Mouse (Mus musculus): ENCODE measurements at regions not wholly inside any gene's neighbourhood (a gene's known extent, or its start where the extent isn't known, plus 50 kb on each side); places are given as distances from the start of the nearest gene placed in this dataset.

GRCm38 (mm10) chr16:82133955-82134665, 694.1 kb upstream of the Gm21833 start:
- DNase-seq (ENCODE audit: low spot score) = peak; percentile 16

GRCm38 (mm10) chr16:82135255-82135654, 692.9 kb upstream of the Gm21833 start:
- DNase-seq (ENCODE audit: low spot score) = no peak

GRCm38 (mm10) chr16:82182797-82183196, 645.4 kb upstream of the Gm21833 start:
- no peak for DNase-seq (ENCODE audit: low spot score)

GRCm38 (mm10) chr16:82232916-82233315, 595.3 kb upstream of the Gm21833 start:
- no peak for DNase-seq (ENCODE audit: low spot score)

- DNase-seq (ENCODE audit: low spot score) = no peak
These were observed 584.3 kb upstream of the Gm21833 start for GRCm38 (mm10) chr16:82243851-82244250.

Data from layer of hippocampus, adult 9-10 months (tissue).